Mouse (Mus musculus) cortical plate, adult 2 months (tissue): ENCODE measurements around the gene Osm.

Experiments used
- CTCF ChIP-seq: fragments of 200-500 bp; IDR thresholded peaks from 2 replicates; pipeline ENCODE4 v1.5.1; 2011; ENCODE audit warnings: mild to moderate bottlenecking, control low read depth, low read length; ENCODE audit not compliant: insufficient read depth; ENCODE audit errors: extremely low read depth
- POLR2A ChIP-seq: fragments of 200-500 bp; IDR thresholded peaks from 2 replicates; pipeline ENCODE4 v1.6.1; 2011; ENCODE audit warnings: mild to moderate bottlenecking, low read length, control low read depth; ENCODE audit not compliant: insufficient read depth; ENCODE audit errors: extremely low read depth

GRCm38 (mm10) chr11:4197691-4198090 lies 38.5 kb upstream of the Osm start:
- TF ChIP-seq CTCF (no peak), POLR2A (no peak)
